Mouse (Mus musculus) heart, embryonic 16.5 days (tissue): ENCODE measurements around the gene Crybg2. TPM values are rescaled to one million over a fixed set of nuclear protein-coding genes. Genes with fewer than 3 reads are reported as not detected.
A peak's percentile ranks its signal among the peaks of the same experiment; 100 is the strongest.

Experiments used
- ATAC-seq: fragments of 200-750 bp; cut with Nextera tagmentation; replicated peaks from 2 replicates; pipeline ENCODE4 v1.8.0; 2017; ENCODE audit warnings: moderate number of reproducible peaks; ENCODE audit not compliant: insufficient read depth, low FRiP score; ENCODE audit errors: extremely low read depth
- H3K27ac ChIP-seq: fragments of 300-500 bp; sonication (generic); 2 replicates; pipeline ENCODE4 v1.5.1; 2014; ENCODE audit warnings: mild to moderate bottlenecking, low read length, control low read depth, moderate library complexity
- H3K27me3 ChIP-seq: fragments of 300-500 bp; sonication (generic); 2 replicates; pipeline ENCODE4 v1.6.1; 2014; ENCODE audit warnings: low read length, mixed read lengths; ENCODE audit not compliant: control insufficient read depth, insufficient read depth
- H3K36me3 ChIP-seq: fragments of 300-500 bp; sonication (generic); 2 replicates; pipeline ENCODE4 v1.6.1; 2014; ENCODE audit not compliant: control insufficient read depth, insufficient read depth
- H3K4me1 ChIP-seq: fragments of 300-500 bp; sonication (generic); 2 replicates; pipeline ENCODE4 v1.6.1; 2014; ENCODE audit warnings: low read length, mixed read lengths; ENCODE audit not compliant: control insufficient read depth, insufficient read depth
- H3K4me2 ChIP-seq: fragments of 300-500 bp; sonication (generic); 2 replicates; pipeline ENCODE4 v1.6.1; 2014; ENCODE audit warnings: low read depth, mild to moderate bottlenecking, control low read depth, low read length
- H3K4me3 ChIP-seq: fragments of 300-500 bp; sonication (generic); 2 replicates; pipeline ENCODE4 v1.5.1; 2014; ENCODE audit warnings: mild to moderate bottlenecking, control low read depth, low read length
- H3K9ac ChIP-seq: fragments of 300-500 bp; sonication (generic); 2 replicates; pipeline ENCODE4 v1.6.1; 2014; ENCODE audit warnings: low read length, control low read depth
- H3K9me3 ChIP-seq: fragments of 300-500 bp; sonication (generic); replicated peaks from 2 replicates; pipeline ENCODE4 v1.6.1; 2016; ENCODE audit warnings: low read length; ENCODE audit not compliant: control insufficient read depth
- WGBS: fragments of 180-500 bp; shearing (Covaris S2); extraction: QIAGEN DNeasy Blood & Tissue Kit; methylation state at CpG from one replicate; pipeline ENCODE4 v1.1.7; 2014; 5-methylcytosine and 5-hydroxymethylcytosine counted together
- polyA plus RNA-seq: library from polyadenylated mRNA; unstranded; fragments of >200 nt; fragmentation: Nextera tagmentation; extraction: Ambion mirVana; gene quantifications from 2 replicates; pipeline ENCODE4 v1.2.1, GENCODE M21; 2015

The Crybg2 gene
- 0.37 and 0.91 TPM in 2 replicates for polyA plus RNA-seq

GRCm38 (mm10) chr4:134060135-134060865, at the start of gene Crybg2:
Gene Crybg2 (plus strand): TSS chr4:134060815.
- peak within 1 kb of the TSS; percentile 49 for H3K27ac ChIP-seq
- H3K36me3 ChIP-seq, result no peaks in the 10 kb centered on the region
- no peak for ATAC-seq
- peaks cover 8% of the 10 kb centered on the region for H3K27me3 ChIP-seq
- WGBS, result 48% methylated on average over 28 of the region's 28 CpGs
- no peak within 1 kb of the TSS for H3K4me2 ChIP-seq
- H3K4me3 ChIP-seq, result no peak within 1 kb of the TSS
- no peaks in the 10 kb centered on the region for H3K9me3 ChIP-seq
- H3K4me1 ChIP-seq, result peaks cover 6% of the 10 kb centered on the region
- no peak within 1 kb of the TSS for H3K9ac ChIP-seq

- WGBS, result 11% methylated on average over 16 of the region's 16 CpGs
- Histone ChIP-seq H3K4me1 (peaks cover 13% of the 10 kb centered on the region; the same call in 1 of the 2 replicates), H3K4me2 (0 out of 2 replicates have a peak overlapping the region, but pooled peaks have one; percentile 5), H3K27ac (no peak overlapping the region), H3K9me3 (no peaks in the 10 kb centered on the region), H3K9ac (no peak overlapping the region), H3K27me3 (peaks cover 8% of the 10 kb centered on the region), H3K36me3 (no peaks in the 10 kb centered on the region), H3K4me3 (no peak overlapping the region)
- no peak for ATAC-seq
Observed at GRCm38 (mm10) chr4:134011450-134012414, 48.9 kb upstream of the Crybg2 start.

GRCm38 (mm10) chr4:134012858-134013528, 47.6 kb upstream of the Crybg2 start:
- no peak overlapping the region for H3K27ac ChIP-seq
- no peak overlapping the region for H3K4me3 ChIP-seq
- H3K4me1 ChIP-seq, result peaks cover 20% of the 10 kb centered on the region
- H3K4me2 ChIP-seq, result no peak overlapping the region
- no peaks in the 10 kb centered on the region for H3K9me3 ChIP-seq
- ATAC-seq, result no peak
- H3K27me3 ChIP-seq, result peaks cover 21% of the 10 kb centered on the region
- no peaks in the 10 kb centered on the region for H3K36me3 ChIP-seq
- 31% methylated on average over 12 of the region's 12 CpGs for WGBS
- no peak overlapping the region for H3K9ac ChIP-seq

GRCm38 (mm10) chr4:134016208-134016607, 44.4 kb upstream of the Crybg2 start:
- Histone ChIP-seq H3K4me1 (peaks cover 21% of the 10 kb centered on the region), H3K4me3 (no peak overlapping the region), H3K27ac (no peak overlapping the region), H3K9me3 (no peaks in the 10 kb centered on the region), H3K9ac (no peak overlapping the region), H3K27me3 (peaks cover 46% of the 10 kb centered on the region), H3K36me3 (no peaks in the 10 kb centered on the region), H3K4me2 (no peak overlapping the region)
- 19% methylated on average over 7 of the region's 7 CpGs for whole genome bisulfite sequencing
- no peak for ATAC-seq

GRCm38 (mm10) chr4:134016767-134017166, 43.8 kb upstream of the Crybg2 start:
- Histone ChIP-seq H3K4me2 (no peak overlapping the region), H3K4me1 (peaks cover 17% of the 10 kb centered on the region), H3K27ac (no peak overlapping the region)

GRCm38 (mm10) chr4:134017201-134017865, 43.3 kb upstream of the Crybg2 start:
- Histone ChIP-seq H3K27ac (no peak overlapping the region), H3K36me3 (no peaks in the 10 kb centered on the region), H3K4me3 (peak overlapping the region; percentile 36), H3K9me3 (no peaks in the 10 kb centered on the region), H3K27me3 (peaks cover 46% of the 10 kb centered on the region), H3K4me1 (peaks cover 14% of the 10 kb centered on the region), H3K4me2 (peak overlapping the region; percentile 40), H3K9ac (no peak overlapping the region)
- no peak for ATAC-seq
- 5% methylated on average over 21 of the region's 21 CpGs for WGBS

More at GRCm38 (mm10) chr4:134016767-134017166, 43.8 kb upstream of the Crybg2 start:
- peaks cover 46% of the 10 kb centered on the region for H3K27me3 ChIP-seq
- H3K9ac ChIP-seq, result no peak overlapping the region
- no peaks in the 10 kb centered on the region for H3K9me3 ChIP-seq
- no peak for ATAC-seq
- no peak overlapping the region for H3K4me3 ChIP-seq
- 4% methylated on average over 8 of the region's 8 CpGs for WGBS
- H3K36me3 ChIP-seq, result no peaks in the 10 kb centered on the region

GRCm38 (mm10) chr4:134018038-134018778, 42.4 kb upstream of the Crybg2 start:
- Histone ChIP-seq H3K9ac (no peak overlapping the region), H3K27ac (no peak overlapping the region), H3K36me3 (no peaks in the 10 kb centered on the region), H3K4me3 (peak overlapping the region; percentile 36), H3K4me1 (peaks cover 9% of the 10 kb centered on the region), H3K9me3 (no peaks in the 10 kb centered on the region), H3K4me2 (peak overlapping the region; percentile 40), H3K27me3 (peaks cover 46% of the 10 kb centered on the region)
- under 1% methylated on average over 46 of the region's 46 CpGs for WGBS
- ATAC-seq, result no peak

- Histone ChIP-seq H3K27me3 (peaks cover 47% of the 10 kb centered on the region), H3K27ac (no peak within 1 kb of the TSS), H3K9me3 (no peaks in the 10 kb centered on the region), H3K4me3 (peak within 1 kb of the TSS; percentile 36), H3K4me1 (peaks cover 9% of the 10 kb centered on the region), H3K4me2 (peak within 1 kb of the TSS; percentile 40), H3K36me3 (no peaks in the 10 kb centered on the region), H3K9ac (no peak within 1 kb of the TSS)
- no peak for ATAC-seq
- WGBS, result 1% methylated on average over 9 of the region's 9 CpGs
Observed at GRCm38 (mm10) chr4:134018779-134019145, 41.9 kb upstream of the Crybg2 start, which contains the start of gene Lin28a. Gene Lin28a (minus strand): TSS chr4:134018841.
